Mouse (Mus musculus) E14TG2a.4 (cell line): Measurements from ENCODE around the gene Gm17783.
"Not testable (repeated sequence)": the region's sequence is repeated elsewhere in the genome, so short reads cannot be mapped to it uniquely, and the experiment has no call there.

ENCODE experiments used
- H3K27me3 ChIP-seq: 2 replicates; pipeline ENCODE4 v1.6.1; 2014; ENCODE audit warnings: low read length, control low read depth; ENCODE audit not compliant: insufficient read depth
- H3K36me3 ChIP-seq: 2 replicates; pipeline ENCODE4 v1.6.1; 2014; ENCODE audit warnings: low read length, control low read depth; ENCODE audit not compliant: insufficient read depth
- H3K4me1 ChIP-seq: replicated peaks from 2 replicates; pipeline ENCODE4 v1.6.1; 2014; ENCODE audit warnings: low read depth, low read length, control low read depth
- H3K4me3 ChIP-seq: replicated peaks from 2 replicates; pipeline ENCODE4 v1.5.1; 2014; ENCODE audit warnings: mild to moderate bottlenecking, low read length
- H3K9me3 ChIP-seq: 2 replicates; pipeline ENCODE4 v1.6.1; 2014; ENCODE audit warnings: low read length, control low read depth
- CTCF ChIP-seq: conservative IDR thresholded peaks from 2 replicates; pipeline ENCODE4 v1.5.1; 2014; ENCODE audit warnings: low read length
- NANOG ChIP-seq: IDR thresholded peaks from 2 replicates; pipeline ENCODE4 v1.6.1; 2014; ENCODE audit warnings: borderline replicate concordance, low read length, mixed read lengths
- POU5F1 ChIP-seq: IDR thresholded peaks from 2 replicates; pipeline ENCODE4 v1.6.1; 2014; ENCODE audit warnings: low read length, borderline replicate concordance

The Gm17783 gene

DNA sequence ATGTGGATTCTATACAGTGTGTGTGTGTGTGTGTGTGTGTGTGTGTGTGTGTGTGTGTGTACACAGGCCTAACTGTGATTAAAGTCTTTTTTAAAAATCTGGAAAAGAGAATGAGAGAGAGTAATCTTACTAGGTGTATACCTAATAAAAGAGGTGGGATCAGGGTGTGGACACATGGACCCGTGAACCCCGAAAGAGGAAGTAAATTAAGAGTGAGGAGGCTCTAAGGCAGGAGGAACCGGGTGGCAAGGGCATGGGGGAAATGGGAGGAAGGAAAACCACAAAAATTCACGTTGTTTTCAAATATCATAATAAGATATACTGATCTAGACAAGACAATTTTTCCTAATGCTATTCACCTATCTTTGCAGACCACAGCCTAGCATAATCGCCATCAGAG is 6.3 kb downstream of the Gm17783 start:
- Histone ChIP-seq H3K9me3 (no peaks in the 10 kb centered on the region), H3K36me3 (no peaks in the 10 kb centered on the region), H3K4me3 (no peak overlapping the region), H3K4me1 (no peaks in the 10 kb centered on the region), H3K27me3 (no peaks in the 10 kb centered on the region)
- no peak for TF ChIP-seq CTCF
- no peak for TF ChIP-seq POU5F1
- no peak for TF ChIP-seq NANOG

DNA sequence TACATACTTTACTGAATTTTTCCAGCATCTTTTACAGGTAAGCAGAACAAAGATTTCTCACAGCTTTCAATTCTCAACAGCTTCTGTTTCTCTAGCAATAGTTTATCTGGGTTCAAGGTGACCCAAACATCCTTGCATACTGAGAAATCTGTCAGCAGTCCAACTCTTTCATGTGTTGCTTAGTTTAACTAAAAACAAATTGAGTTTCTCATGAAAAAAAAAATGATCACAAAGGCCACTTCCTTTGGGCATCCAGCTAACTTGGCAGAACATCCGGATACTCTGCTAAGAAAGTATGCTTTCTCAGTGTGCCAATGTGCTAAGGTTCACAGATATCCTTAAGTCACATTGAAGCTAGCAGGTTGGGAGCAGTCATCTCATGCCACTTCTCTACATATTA is 36.5 kb downstream of the Gm17783 start:
- Histone ChIP-seq H3K9me3 (peaks cover 55% of the 10 kb centered on the region), H3K4me1 (no peaks in the 10 kb centered on the region), H3K4me3 (no peak overlapping the region), H3K36me3 (no peaks in the 10 kb centered on the region), H3K27me3 (no peaks in the 10 kb centered on the region)
- TF ChIP-seq POU5F1 (no peak), CTCF (no peak), NANOG (no peak)

DNA sequence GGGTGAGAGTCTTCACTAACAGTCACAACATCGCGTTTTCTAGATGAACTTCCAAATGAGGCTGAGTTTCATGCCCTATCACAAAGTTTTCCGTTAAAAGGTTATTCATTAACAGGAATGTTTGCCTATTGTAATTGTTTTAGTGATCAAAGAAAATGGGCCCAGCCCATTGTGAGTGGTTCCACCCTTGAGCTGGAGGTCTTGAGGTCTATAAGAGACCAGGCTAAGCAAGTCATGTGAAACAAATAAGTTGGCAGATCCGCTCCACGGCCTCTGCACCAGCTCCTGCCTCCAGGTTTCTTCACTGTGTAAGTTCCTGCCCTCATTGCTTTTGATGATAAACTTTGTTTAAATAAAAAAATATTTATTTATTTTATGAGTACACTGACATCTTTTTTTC is 38.9 kb downstream of the Gm17783 start, which contains the start of gene Gm609:
TSS of gene Gm609 (minus strand) at position 43 of the 400 bp plus-strand sequence.
- Histone ChIP-seq H3K4me1 (no peaks in the 10 kb centered on the region), H3K36me3 (no peaks in the 10 kb centered on the region), H3K9me3 (peaks cover 55% of the 10 kb centered on the region), H3K27me3 (no peaks in the 10 kb centered on the region), H3K4me3 (no peak within 1 kb of the TSS)
- TF ChIP-seq CTCF (no peak), POU5F1 (no peak), NANOG (no peak)

DNA sequence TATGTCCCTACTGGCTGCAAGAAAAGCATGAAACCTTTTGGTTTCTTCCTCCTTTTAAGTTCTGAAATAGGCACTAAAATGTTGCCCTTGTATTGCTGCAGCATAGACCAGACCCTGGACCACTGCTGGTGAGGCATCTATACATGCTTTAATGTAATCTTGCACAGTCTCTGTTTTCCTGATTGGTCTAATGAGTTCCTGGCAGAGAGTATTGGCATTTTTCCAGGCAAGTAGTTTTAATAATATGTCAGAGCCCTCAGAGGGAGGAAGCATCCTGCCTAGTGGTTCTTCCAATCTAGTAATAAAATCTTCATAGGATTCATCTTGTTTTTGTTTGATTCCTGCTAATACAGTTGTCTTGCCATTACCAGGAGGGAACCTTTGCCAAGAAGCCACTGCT is 54.9 kb downstream of the Gm17783 start:
- no peak for TF ChIP-seq NANOG
- TF ChIP-seq CTCF: no peak
- TF ChIP-seq POU5F1: no peak
- H3K36me3 ChIP-seq: no peaks in the 10 kb centered on the region
- peaks cover 26% of the 10 kb centered on the region for H3K9me3 ChIP-seq
- H3K27me3 ChIP-seq: no peaks in the 10 kb centered on the region
- no peaks in the 10 kb centered on the region for H3K4me1 ChIP-seq
- H3K4me3 ChIP-seq: no peak overlapping the region

DNA sequence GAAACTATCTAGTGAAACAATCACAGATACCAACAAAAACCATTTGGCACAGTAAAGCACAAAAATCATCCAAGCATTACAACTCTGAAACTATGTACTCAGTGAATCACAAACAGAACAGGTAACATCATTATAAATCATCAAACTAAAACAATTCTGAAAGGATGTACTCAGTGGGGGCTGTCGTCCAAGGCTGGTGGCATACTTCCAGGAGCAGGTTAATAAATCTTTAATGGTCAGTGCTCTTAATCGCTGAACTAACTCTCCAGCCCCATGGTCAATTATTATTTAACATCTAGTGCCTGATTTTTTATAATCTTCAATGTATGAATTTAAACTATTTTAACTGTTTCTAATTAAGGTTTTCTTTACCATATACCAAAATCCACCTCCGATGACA is 60.0 kb downstream of the Gm17783 start:
- not testable (repeated sequence) for H3K4me3 ChIP-seq
- peaks cover 13% of the 10 kb centered on the region for H3K9me3 ChIP-seq

More for the DNA sequence above, 60.0 kb downstream of the Gm17783 start:
- H3K27me3 ChIP-seq, H3K36me3 ChIP-seq, H3K4me1 ChIP-seq: not testable (repeated sequence)
